Mouse (Mus musculus): ENCODE measurements around the gene Prdm5. TPM values are rescaled to one million over a fixed set of nuclear protein-coding genes. Genes with fewer than 3 reads are reported as not detected.

Gene Prdm5
- 1 to 10 TPM; 6.8 to 8.8 TPM for total RNA-seq (2021)
- long read RNA-seq, experiment 1, partial matches to known transcripts, result 0 of 6 reads
- long read RNA-seq, experiment 1, other reads (novel, unspliced or antisense), result 2 of 6 reads
- long read RNA-seq, experiment 2, partial matches to known transcripts, result 0 of 1 reads
- long read RNA-seq, experiment 2, other reads (novel, unspliced or antisense), result 1 of 1 reads

DNA sequence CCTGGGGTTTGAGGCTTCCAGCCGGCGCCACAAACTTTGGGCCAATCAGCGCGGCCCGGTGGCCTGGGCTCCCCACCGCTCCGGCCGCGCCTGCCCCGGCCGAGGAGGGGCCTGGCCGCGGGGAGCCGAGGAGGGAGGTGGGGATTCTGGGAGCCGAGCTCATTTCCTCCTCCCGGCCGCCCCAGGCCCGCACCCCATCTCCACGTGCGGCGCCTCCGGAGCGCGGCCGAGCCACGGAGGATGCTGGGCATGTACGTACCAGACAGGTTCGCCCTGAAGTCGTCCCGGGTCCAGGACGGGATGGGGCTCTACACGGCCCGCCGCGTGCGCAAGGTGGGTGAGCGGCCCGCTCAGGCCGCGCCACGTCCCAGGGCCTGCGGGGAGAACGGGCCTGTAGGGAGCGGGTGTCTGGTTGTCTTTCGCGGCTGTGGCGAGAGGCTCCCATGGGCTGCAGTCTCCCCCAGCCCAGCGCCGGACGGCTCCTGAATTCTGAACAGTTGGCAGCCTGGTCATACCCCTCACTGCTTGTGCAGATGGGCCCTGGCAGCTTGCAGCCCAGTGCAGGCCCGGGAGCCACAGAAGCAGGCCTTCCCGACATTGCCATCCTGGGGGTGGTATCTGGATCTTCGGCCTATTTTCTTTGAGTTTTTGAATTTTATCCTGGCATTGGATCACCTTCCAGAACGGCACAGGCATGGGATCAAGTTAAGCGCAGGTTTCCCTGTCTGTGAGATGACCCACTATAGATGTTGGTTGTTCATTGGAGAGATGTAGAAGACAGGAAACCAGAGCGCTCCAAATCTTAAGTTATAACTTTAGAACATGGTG, at the start of gene Prdm5:
Prdm5 (plus strand) TSS at position 128 of the 828 bp plus-strand sequence.
- peak; percentile 73 to 75 for DNase-seq

DNA sequence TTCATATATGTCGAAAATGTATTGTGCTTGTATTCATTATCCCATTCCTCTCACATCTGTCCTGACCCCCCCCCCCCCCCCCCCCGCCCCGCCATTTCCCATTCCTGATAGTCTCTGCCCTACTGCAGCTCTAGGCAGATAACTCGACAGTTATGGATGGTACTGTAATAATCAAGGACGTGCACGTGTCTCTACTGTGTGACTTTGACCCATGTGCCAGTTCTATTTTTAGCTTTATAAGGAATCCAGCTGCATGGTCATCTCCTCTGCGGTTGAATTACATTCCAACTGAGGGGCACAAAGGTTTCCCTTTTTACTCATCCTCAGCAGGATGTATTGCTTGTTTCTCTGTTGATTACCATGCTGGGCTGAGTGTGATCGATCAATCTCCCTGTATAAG, 39.3 kb upstream of the Prdm5 start:
- peak; percentile 27 to 28 for DNase-seq

DNA sequence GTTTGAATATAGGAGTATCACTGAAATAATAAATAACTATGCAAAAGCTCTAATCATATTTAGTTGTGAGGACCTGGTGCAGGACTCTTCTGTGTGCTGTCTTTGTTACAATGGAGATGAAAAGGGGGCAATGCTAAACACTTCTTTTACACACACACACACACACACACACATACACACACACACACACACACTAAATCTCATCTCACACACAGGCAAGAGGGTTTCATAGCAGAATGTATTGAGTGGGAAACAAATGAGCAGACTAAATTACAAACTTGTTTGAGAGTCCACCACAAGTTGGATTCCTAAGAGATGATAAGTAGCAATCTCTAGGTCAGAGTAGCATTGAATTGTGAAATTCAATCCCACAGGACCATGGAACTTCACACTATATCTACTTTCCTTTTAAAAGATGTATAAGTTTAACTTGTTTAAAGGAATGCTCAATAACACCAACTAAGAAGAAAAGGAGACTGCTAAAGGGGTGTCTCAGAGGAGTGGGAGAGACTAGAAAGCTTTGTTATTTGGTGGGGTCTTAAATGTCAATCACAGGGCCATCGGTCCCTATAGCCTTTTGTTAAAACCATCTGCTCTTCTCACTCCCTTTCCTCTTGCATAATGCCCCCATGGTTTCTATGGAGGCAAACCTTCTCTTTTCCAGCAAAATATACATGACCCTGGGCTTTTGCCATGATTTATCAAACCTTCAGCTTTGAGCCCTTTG, 35.5 kb upstream of the Prdm5 start:
- DNase-seq, result no peak

DNA sequence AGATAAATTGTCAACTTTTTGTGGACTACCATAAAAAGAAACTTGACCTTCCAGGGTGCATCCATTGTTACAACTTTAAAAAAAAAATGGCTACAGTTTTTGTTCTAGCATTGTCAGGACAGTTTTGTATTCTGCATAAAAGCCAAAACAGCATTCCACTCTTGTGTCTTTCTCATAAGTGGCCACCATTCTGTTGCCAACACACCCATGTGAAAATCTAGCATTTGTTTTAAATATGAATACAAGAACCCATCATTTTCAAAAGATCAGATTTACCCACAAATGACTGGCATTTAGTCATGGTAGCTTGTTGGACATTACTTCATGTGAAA, 35.0 kb upstream of the Prdm5 start:
- no peak for DNase-seq

DNA sequence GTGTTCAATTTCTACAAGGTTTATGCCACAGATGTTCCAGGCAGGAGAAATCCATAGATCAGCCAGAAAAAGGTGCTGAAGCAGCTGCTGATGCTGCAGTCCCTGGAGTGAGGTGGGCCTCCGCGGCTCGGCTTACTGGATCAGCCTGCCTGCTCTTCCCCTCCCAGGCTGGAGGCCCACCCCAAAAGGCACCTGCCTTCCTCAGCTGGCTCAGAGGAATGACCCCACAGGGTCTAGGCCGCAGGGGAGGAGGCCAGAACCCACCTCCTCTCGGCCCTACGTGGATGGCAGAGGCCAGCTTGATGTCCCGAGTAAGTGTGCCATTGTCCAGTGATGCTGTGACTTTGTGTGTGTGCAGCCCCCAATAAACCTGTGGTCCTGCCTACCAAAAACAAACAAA, 20.6 kb upstream of the Prdm5 start:
- DNase-seq, result no peak

DNA sequence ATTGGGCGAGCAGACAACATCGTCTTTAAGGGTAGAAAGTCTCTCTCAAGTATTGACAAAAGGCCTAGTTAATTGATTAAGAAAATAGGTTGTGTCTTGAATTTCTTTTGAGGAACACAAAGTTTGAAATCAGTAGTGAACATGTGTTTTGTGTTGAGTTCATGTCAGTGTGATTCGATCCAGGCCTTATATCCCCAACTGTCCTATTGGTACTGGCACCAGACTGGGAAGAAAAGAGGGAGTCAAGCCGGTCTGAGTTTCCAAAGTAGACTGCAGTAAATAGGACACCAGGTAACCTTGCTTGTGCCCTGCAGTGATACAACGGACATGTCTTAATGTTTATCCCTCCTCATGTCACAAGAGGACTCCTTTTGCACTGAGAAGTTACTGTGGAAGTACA, 19.6 kb upstream of the Prdm5 start:
- DNase-seq, result no peak

DNA sequence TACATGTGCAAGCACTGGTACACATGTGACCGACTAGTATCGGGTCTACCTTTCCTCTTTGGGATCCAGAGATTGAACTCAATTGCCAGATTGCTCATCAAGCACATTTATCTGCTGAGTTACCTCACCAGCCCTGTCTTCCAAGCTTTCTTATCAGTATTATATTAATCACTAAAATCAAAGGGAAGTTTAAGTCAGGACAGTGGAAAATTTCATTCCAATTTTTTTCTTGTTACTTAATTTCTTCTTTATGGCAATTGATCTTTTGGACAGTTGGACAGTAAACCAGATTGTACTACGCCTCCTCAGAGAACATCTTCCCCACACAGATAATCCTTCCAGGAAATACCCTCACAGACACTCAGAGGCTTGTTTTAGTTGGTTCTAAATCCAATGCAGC, 18.7 kb upstream of the Prdm5 start:
- DNase-seq, result no peak

DNA sequence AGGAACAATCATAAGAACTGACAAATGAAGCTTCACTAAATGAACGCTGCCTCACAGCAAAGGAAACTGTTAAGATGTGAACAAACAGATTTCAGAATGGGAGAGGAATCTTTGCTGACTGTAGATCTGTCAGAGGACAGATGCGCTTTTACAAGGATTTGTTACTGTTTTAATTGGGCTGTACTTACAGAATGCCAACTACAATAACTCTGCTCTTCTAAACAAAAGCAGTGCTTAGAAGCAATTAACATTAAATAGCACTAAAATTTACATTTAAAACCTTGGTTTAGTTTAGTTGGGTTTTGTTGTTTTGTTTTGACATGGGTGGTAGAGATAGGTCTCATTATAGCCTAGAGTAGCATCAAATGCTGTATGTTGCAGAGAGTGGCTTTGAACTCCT, 14.3 kb upstream of the Prdm5 start:
- DNase-seq, result no peak

DNA sequence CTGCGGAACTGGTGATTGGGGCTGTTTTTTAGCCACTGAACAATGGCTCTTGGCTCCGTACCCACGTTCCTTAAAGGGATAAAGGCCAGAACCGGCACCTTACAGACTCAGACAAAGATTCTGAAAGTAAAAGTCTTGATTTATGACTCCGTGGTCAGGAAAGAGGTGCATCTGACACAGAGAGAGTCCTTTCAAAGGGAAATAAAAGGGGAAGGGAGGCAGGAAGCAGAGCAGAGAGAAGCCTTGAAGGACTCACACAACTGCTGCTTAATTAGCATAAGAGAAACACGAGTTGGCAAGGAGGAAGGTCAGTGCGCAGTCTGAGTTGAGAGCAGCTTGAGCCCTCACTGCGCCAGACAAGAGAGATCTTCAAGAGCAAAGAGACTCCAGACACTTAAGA, 13.7 kb upstream of the Prdm5 start:
- peak; percentile 18 to 27 for DNase-seq

DNA sequence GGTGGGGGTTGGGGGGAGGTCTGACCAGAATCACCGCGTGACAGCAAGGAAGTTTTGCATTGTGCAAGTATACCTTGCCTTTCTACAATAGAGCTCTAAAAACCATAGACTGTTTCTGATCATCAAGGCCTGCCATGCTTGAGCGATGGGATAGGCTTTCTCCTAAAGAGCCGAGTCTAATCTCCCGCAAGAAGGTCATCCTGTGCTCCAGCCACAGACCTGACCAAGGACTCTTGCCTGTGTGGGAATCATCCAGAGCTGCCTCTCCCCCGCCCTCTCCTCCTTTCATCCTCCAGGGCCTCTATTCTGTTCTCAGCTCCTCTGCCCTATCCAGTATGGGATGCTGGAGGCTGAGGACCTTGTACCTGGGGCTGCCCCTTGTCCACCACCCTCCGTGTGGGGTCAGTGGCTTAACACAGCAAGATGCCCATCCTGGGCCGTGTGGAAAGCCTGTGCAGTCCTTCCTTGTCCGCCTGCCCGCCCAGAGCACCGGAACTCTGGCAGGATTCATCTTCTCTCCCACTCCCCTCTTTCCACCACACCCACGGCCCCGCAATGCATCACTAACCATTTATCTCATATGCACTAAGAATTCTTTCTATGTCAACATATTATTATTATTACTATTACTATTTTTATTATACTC, 12.9 kb upstream of the Prdm5 start:
- DNase-seq, result no peak

DNA sequence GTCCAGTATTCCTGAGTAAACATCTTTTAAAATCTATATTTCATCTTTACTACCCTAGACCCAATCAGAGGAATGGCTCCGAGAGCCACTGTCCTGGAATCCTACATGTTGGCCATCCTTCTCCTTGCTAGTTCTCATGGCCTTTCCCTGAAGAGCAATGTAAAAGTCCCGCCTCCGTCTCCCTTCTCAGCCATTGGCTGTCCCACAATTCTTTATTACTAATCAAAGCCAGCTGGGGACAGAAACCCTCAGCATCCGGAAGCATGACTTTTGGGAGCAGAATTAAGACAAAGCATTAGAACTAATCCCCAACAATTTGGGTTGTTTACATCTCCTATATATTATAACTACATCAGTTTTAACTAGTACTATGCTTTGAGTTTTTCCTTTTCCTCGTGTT, 10.9 kb upstream of the Prdm5 start:
- no peak for DNase-seq

DNA sequence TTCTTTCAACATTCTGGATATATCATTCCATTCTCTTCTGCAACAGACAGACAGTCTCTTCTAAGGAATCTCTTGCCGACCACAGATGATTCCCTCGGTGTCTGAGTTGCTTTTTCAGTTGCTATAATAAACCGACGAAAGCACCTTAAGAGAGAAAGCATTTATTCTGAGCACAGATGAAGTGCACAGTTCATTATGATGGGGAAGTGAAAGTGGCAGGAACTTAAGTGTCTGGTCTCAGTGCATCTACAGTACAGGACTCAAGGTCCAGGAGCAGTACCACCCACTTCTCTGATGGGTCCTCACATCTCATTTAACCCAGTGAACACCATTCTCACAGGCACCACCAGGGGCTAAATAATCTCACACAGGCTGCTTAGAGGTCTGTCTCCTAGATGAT, 5.2 kb upstream of the Prdm5 start:
- DNase-seq, result no peak

DNA sequence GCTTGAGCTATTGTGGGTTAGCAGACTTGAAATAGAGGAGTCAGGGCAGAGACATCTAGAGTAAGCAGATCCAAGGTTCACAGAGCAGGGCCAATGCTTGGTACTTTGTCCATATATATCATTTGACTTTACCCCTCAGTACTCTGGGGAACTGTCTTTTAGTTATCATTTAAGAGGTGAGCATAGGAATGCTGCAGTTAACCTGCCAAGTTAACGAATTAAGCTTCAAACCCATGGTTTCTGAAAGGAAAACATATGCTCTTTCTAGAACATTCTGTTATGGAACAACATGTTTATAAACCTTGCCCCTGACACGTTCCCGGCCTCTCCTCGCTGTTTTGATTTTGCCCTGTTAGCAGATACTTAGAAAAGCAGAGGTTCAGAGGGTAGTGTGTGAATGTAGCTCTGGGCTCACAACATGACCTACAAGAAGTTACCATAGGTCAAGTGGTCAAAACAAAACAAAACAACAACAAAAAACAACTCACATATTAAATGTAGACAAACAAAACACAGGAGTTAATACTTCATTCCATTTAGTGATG, 973 bp downstream of the Prdm5 start:
- no peak for DNase-seq

DNA sequence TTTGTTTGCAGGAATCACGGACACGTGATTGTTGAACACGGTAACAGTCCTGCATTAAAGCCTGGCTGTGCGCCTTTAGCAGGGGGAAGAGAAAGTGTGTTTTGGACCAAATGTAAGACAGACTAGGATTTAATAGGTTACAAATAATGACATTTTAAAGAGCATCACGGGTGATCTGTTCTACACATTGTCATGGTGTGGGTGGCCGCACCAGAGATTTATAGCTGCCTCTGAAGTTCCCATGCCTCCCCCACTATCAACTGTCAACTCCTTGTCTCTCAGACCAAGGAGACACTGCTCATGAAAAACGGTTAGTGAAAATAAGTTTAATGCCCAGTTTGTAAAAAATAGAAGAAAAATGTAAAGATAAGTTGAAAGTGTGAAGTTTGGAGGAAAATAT, 2.7 kb downstream of the Prdm5 start:
- no peak for DNase-seq

DNA sequence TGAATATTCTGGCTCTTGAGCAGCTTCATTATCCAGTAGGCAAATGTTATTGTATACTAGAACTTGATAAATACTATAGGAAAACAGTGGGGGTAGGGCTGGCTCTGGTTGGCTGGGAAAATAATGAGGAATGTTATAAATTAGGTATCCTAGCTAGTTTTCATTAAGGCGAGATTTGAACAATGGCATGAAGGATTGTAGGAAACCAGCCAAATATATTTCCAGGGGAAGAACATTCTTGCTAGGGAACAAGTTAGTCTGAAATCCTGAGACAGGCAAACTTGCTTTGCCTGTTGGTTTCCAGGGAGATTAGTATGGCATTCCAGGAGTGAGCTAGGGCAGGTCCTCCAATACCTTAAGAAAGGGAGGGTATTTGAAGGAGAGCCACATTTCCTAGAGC, 4.9 kb downstream of the Prdm5 start:
- DNase-seq, result no peak

DNA sequence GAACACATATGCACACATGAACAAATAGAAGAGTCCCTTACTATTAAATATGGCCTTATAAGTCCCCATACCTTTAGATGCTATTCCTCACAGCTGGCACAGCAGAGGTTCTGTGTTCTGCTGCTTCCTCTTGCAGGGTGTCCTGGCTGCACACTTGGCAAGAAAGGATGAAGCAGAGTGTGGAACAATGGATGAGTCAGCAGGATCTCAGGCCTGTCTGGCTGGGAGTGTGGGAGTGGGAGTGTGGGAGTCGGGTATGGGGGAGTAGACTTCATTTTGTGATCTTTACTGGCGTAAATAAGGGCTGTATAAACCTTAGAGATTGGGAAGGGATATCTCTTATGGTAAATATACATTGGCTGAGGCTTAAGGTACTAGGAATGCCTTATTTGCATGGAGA, 14.1 kb downstream of the Prdm5 start:
- DNase-seq, result no peak

DNA sequence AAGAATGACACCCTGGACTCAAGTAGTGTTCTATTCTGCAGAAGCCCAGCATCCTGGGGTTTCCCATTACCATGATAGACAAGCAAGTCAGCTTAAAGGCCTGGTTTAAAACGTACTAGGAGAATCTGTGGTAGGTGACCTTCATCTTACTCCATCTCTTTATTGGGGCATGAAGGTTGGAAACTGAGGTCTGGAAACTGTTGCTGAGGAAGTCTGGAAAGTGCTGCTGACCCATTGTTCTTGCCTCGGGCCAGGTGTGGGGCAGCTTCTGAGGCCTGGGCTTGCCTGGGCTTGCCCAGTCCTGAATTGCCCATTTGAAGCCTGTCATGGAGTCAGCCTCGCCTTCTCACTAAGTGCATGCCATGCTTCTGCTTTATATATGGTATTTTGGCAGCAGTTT, 17.8 kb downstream of the Prdm5 start:
- no peak for DNase-seq

DNA sequence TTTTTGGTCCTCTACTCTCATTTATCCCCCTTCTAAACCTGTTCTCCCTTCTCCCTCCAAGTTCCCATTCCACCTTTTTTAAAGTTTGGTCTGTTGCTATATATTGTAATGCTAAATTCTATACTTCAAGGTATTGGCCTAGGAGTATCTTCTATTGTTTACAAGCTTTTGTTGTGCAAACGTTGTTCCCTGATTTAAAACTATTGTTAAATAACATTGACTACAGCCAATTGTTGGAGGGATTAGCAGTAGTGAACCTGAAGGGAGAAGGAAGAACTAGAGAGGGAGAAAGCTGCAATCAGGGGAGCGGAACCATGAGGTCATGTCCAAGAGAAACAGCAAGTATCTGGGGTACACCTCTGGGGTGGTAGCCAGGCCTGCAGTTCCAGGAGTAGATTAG, 18.5 kb downstream of the Prdm5 start:
- no peak for DNase-seq

DNA sequence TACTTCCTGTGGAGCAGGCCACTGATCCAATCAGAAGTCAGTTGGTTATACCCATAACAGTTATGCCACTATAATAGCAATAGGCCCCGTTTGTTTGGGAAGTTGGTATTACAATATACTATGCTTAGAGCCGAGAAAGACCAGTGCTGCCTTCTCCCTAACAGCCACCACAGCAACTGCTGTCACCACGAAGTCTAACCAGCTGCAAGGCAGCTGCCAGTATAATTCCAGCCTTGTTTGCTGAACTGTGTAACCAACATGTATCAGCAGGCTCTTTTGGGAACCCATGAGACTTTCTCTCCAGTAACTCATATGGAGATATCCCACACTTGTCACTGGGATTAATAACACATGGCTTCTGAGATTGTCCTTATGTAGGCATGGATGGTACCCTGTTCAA, 19.6 kb downstream of the Prdm5 start:
- DNase-seq, result no peak

DNA sequence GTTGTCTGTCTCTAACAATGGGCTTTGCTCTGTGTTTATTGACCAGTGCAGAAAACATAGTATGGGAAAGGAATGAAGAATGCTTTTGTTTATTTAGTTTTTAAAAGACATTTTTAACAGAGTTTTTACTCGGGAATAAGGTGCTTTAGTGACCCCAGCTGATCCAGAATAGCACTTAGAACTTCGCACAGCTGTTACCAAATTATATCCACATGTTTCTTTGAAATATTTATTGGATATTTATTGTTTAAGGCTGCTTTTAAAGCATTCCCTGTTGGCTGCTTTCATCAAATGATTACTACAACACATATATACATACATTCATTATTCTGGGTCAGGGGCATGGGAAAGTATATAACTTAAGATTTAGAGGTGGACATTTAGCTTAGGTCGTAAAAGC, 32.9 kb downstream of the Prdm5 start:
- no peak for DNase-seq

DNA sequence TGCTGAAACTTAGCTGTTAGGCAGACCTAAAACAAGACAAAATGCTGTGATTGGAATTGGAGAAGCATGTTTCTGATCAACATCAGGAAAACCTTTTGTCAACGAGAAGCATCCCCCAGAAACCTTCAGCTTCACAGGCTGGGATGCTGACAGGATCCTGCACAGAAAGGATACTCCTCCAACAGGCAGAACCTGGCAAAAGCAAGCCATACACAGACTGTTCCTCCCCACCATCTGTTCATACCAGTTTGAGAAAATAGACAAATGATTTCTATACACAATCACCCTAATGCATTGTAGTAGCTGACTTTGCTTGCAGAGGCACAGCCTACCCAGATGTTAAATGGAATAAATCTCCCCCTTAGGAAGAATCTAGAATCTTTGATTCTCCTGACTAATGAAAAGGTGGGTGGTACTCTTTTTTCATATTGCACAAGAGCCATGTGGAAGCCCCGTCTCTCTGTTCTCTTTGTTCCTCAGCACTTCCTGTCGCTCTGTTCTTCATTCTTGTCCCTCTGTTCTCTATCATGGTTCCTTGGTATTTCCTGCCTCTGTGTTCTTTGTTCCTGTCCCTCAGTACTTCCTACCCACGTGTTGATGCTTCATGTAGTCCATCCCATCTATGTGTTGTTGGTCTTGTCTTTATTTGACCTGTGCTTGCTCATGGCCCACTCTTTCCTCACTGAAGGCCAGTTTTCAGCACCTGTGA, 39.4 kb downstream of the Prdm5 start:
- DNase-seq, result no peak

DNA sequence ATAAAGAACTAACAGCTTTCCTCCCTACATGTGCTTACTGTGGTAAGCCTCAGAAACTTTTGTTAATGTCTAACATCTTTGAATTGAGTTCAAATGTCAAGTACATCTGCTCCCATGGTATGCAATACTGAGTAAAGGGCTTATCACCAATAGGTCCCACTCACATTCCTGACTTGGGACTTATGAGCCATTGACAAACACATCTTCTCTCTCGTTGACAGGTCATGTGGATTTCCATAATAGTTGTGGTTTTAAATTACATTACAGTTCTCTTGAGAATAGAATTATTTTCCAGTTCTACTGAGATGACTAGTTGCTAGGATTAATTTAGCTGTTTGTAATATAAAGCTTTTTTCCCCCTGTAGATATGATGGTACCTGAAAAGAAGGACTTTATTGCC, 49.9 kb downstream of the Prdm5 start:
- DNase-seq, result no peak
